Mouse (Mus musculus) kidney, adult 2 months (tissue): ENCODE measurements around the gene Chrnb4.

Experiments used
- CTCF ChIP-seq: fragments of 200-500 bp; conservative IDR thresholded peaks from 2 replicates; pipeline ENCODE4 v1.5.1; 2011; ENCODE audit warnings: low read depth, mild to moderate bottlenecking, control low read depth, low read length, moderate library complexity, mixed read lengths; ENCODE audit not compliant: insufficient read depth, insufficient read length
- POLR2A ChIP-seq: fragments of 200-500 bp; IDR thresholded peaks from one replicate; pipeline ENCODE4 v1.6.1; 2011; ENCODE audit warnings: low read depth, low read length, control low read depth

- TF ChIP-seq CTCF (no peak), POLR2A (no peak)
Measured at GRCm38 (mm10) chr9:55043688-55044087, 4.9 kb downstream of the Chrnb4 start.
